Mouse (Mus musculus): ENCODE results near the gene Mfsd6l. TPM values are rescaled to one million over a fixed set of nuclear protein-coding genes. Genes with fewer than 3 reads are reported as not detected.

Mfsd6l gene
- 0.06 TPM in 1 of 2 replicates, not detected in the other for polyA plus RNA-seq (2015; fragmentation: Nextera tagmentation; extraction: Ambion mirVana)

GRCm38 (mm10) chr11:68555918-68556584, at the start of gene Mfsd6l:
Mfsd6l (plus strand) TSS chr11:68556186.

GRCm38 (mm10) chr11:68586721-68587120, 30.7 kb downstream of the Mfsd6l start, which contains the start of gene Ccdc42:
Ccdc42 (plus strand) TSS chr11:68587021.

Other genes with a start within 250 kb of the Mfsd6l start
- 7.9 and 9.0 TPM in 2 replicates for gene Ntn1, start 155.4 kb upstream of the Mfsd6l start, polyA plus RNA-seq (2015; fragmentation: Nextera tagmentation; extraction: Ambion mirVana)
- gene Pik3r5, start 124.1 kb upstream of the Mfsd6l start, polyA plus RNA-seq (2015; fragmentation: Nextera tagmentation; extraction: Ambion mirVana): 0.19 and 0.38 TPM in 2 replicates
- 2.4 and 4.1 TPM in 2 replicates for gene Pik3r6, start 53.2 kb upstream of the Mfsd6l start, polyA plus RNA-seq (2015; fragmentation: Nextera tagmentation; extraction: Ambion mirVana)
- gene Ccdc42, start 30.8 kb downstream of the Mfsd6l start, polyA plus RNA-seq (2015; fragmentation: Nextera tagmentation; extraction: Ambion mirVana): 1.5 TPM in 1 of 2 replicates, not detected in the other
- gene Myh10, start 135.4 kb downstream of the Mfsd6l start, polyA plus RNA-seq (2015; fragmentation: Nextera tagmentation; extraction: Ambion mirVana): 20.5 and 21.7 TPM in 2 replicates